Mouse (Mus musculus) hematopoietic multipotent progenitor cell, adult 10-12 weeks (in vitro differentiated cells): ENCODE data around the gene 1700011L22Rik. TPM values are rescaled to one million over a fixed set of nuclear protein-coding genes. Genes with fewer than 3 reads are reported as not detected.

Source experiments
- polyA plus RNA-seq: library from polyadenylated mRNA; stranded (reverse); fragments of >175 nt; gene quantifications from 2 replicates; pipeline ENCODE4 v1.2.3, GENCODE M21; 2012; ENCODE audit warnings: low replicate concordance

Gene 1700011L22Rik
- not detected in 2 replicates for polyA plus RNA-seq

DNA sequence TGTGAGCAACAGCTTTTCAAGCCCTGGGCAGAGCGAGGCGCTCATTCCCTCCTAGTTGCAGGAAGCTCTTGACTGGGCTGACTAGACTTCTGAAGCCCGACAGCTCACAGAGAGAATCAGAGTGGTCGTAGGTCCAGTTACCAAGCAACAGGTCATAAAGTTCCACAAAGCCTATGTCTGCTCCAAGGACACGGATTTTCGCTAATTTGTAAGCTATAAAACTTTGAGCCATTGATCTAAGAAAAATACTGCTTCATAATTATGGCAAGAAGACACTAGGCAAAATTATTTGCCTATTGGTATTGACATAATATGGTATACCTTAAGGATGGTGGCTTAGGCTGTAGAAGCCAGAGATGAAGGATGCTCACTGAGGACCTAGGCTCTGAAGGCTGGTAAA lies at the start of gene 1700011L22Rik:
1700011L22Rik (minus strand) TSS at position 101 of the 400 bp plus-strand sequence.

DNA sequence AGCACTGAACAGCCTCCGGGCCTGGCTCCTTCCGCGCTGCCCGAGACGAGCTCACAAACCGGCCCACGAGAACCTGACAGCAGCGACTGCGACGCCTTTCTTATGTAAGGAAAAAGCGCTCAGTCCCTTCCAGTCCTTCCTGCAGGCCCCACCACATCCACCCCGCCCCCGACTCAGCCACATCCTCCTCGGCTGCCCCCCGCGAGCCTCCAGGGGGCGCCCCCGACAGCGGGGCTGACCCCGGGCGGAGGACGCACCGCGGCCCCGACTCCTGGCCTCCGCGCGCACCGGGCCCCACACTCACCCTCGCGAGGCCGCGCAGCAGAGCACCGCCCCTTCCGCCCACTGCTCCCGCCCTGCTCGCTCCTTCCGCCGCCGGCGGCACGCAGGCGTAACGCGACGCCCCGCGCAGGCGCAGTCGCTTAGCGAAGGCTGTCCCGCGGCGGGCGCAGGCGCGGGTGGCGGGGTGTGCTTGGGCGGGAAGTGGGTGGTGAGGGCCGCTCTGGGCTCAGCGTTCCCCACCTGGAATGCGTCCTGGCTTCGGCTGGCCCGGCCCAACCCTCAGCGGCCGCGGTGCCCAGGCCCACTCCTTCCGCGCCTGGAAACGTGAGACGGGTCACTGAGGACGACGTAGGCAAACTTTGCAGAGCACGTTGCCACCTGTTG lies 46.4 kb upstream of the 1700011L22Rik start, which contains the start of gene Mmaa:
Mmaa (minus strand) TSS at position 328 of the 666 bp plus-strand sequence.

Other genes with a start within 250 kb of the 1700011L22Rik start
- gene Zfp827, start 220.1 kb downstream of the 1700011L22Rik start, polyA plus RNA-seq: 3.5 and 5.4 TPM in 2 replicates
- 0.80 and 1.5 TPM in 2 replicates for gene Mmaa, start 46.4 kb upstream of the 1700011L22Rik start, polyA plus RNA-seq
- 27.1 and 33.6 TPM in 2 replicates for gene Smad1, start 150.9 kb upstream of the 1700011L22Rik start, polyA plus RNA-seq